Mouse (Mus musculus) midbrain, embryonic 13.5 days (tissue): Measurements from ENCODE around the gene Rhebl1. TPM values are rescaled to one million over a fixed set of nuclear protein-coding genes. Genes with fewer than 3 reads are reported as not detected.

Experiments used
- ATAC-seq: fragments of 200-750 bp; cut with Nextera tagmentation; 2 replicates; pipeline ENCODE4 v1.8.0; 2017; ENCODE audit warnings: mild to moderate bottlenecking, moderate TSS enrichment, moderate library complexity
- H3K27ac ChIP-seq: fragments of 300-500 bp; sonication (generic); 2 replicates; pipeline ENCODE4 v1.5.1; 2015; ENCODE audit warnings: inconsistent platforms, mild to moderate bottlenecking, moderate library complexity
- H3K27me3 ChIP-seq: fragments of 300-500 bp; sonication (generic); 2 replicates; pipeline ENCODE4 v1.6.1; 2015; ENCODE audit warnings: mild to moderate bottlenecking, inconsistent platforms
- H3K36me3 ChIP-seq: fragments of 300-500 bp; sonication (generic); 2 replicates; pipeline ENCODE4 v1.6.1; 2015; ENCODE audit warnings: mild to moderate bottlenecking, inconsistent platforms
- H3K4me1 ChIP-seq: fragments of 300-500 bp; sonication (generic); replicated peaks from 2 replicates; pipeline ENCODE4 v1.6.1; 2015; ENCODE audit warnings: inconsistent platforms
- H3K4me2 ChIP-seq: fragments of 300-500 bp; sonication (generic); replicated peaks from 2 replicates; pipeline ENCODE4 v1.6.1; 2015; ENCODE audit warnings: moderate library complexity, mild to moderate bottlenecking, inconsistent platforms
- H3K4me3 ChIP-seq: fragments of 300-500 bp; sonication (generic); replicated peaks from 2 replicates; pipeline ENCODE4 v1.5.1; 2015; ENCODE audit warnings: mild to moderate bottlenecking, inconsistent platforms
- H3K9ac ChIP-seq: fragments of 300-500 bp; sonication (generic); replicated peaks from 2 replicates; pipeline ENCODE4 v1.6.1; 2015; ENCODE audit warnings: mild to moderate bottlenecking, inconsistent platforms
- H3K9me3 ChIP-seq: fragments of 300-500 bp; sonication (generic); 2 replicates; pipeline ENCODE4 v1.6.1; 2016; ENCODE audit warnings: mild to moderate bottlenecking, inconsistent platforms
- WGBS: fragments of 180-500 bp; shearing (Covaris S2); methylation state at CpG from one replicate; pipeline ENCODE4 v1.1.7; 2015; 5-methylcytosine and 5-hydroxymethylcytosine counted together
- polyA plus RNA-seq: library from polyadenylated mRNA; unstranded; fragments of >200 nt; fragmentation: Nextera tagmentation; extraction: Ambion mirVana; gene quantifications from 2 replicates; pipeline ENCODE4 v1.2.1, GENCODE M21; 2015

The Rhebl1 gene
- polyA plus RNA-seq, 1 experiment from 2014 or later, result 33.9 TPM

GRCm38 (mm10) chr15:98884106-98884505, 10.2 kb downstream of the Rhebl1 start:
- Histone ChIP-seq H3K4me1 (peaks cover 23% of the 10 kb centered on the region), H3K27me3 (no peaks in the 10 kb centered on the region), H3K4me2 (no peak overlapping the region), H3K9me3 (no peaks in the 10 kb centered on the region), H3K4me3 (no peak overlapping the region), H3K36me3 (no peaks in the 10 kb centered on the region; the same call in 1 of the 2 replicates), H3K27ac (no peak overlapping the region), H3K9ac (no peak overlapping the region)
- ATAC-seq, result no peak
- WGBS, result 82% methylated on average over 1 of the region's 1 CpGs

- peaks cover 27% of the 10 kb centered on the region for H3K4me1 ChIP-seq
- no peaks in the 10 kb centered on the region for H3K27me3 ChIP-seq
- no peaks in the 10 kb centered on the region for H3K9me3 ChIP-seq
- ATAC-seq, result no peak
- H3K27ac ChIP-seq, result no peak overlapping the region
- peaks cover 4% of the 10 kb centered on the region; the same call in 1 of the 2 replicates for H3K36me3 ChIP-seq
- no peak overlapping the region for H3K9ac ChIP-seq
- H3K4me2 ChIP-seq, result no peak overlapping the region
- H3K4me3 ChIP-seq, result no peak overlapping the region
Observed at GRCm38 (mm10) chr15:98883661-98884060, 10.7 kb downstream of the Rhebl1 start.

GRCm38 (mm10) chr15:98881656-98882008, 12.7 kb downstream of the Rhebl1 start:
- Histone ChIP-seq H3K4me3 (peak overlapping the region; percentile 71), H3K27ac (peak overlapping the region; percentile 86), H3K4me2 (peak overlapping the region; percentile 83), H3K9ac (no peak overlapping the region; the same call in 1 of the 2 replicates), H3K4me1 (peaks cover 27% of the 10 kb centered on the region), H3K36me3 (peaks cover 4% of the 10 kb centered on the region; the same call in 1 of the 2 replicates), H3K9me3 (no peaks in the 10 kb centered on the region), H3K27me3 (no peaks in the 10 kb centered on the region)
- 4% methylated on average over 5 of the region's 5 CpGs for WGBS
- ATAC-seq, result peak; percentile 59

GRCm38 (mm10) chr15:98880978-98881655, 13.2 kb downstream of the Rhebl1 start:
- Histone ChIP-seq H3K27ac (peak overlapping the region; percentile 86), H3K36me3 (peaks cover 4% of the 10 kb centered on the region; the same call in 1 of the 2 replicates), H3K9me3 (no peaks in the 10 kb centered on the region), H3K27me3 (no peaks in the 10 kb centered on the region), H3K4me2 (peak overlapping the region; percentile 83), H3K4me3 (peak overlapping the region; percentile 71), H3K9ac (peak overlapping the region; percentile 74), H3K4me1 (peaks cover 27% of the 10 kb centered on the region)
- peak; percentile 96 for ATAC-seq
- WGBS, result under 1% methylated on average over 44 of the region's 48 CpGs

- H3K4me3 ChIP-seq, result no peak overlapping the region
- WGBS, result 6% methylated on average over 3 of the region's 3 CpGs
- ATAC-seq, result no peak
Observed at GRCm38 (mm10) chr15:98877331-98877730, 17.0 kb downstream of the Rhebl1 start.

GRCm38 (mm10) chr15:98871916-98872888, 22.1 kb downstream of the Rhebl1 start:
- Histone ChIP-seq H3K27me3 (no peaks in the 10 kb centered on the region), H3K4me3 (peak overlapping the region; percentile 100), H3K27ac (peak overlapping the region; percentile 99), H3K9ac (peak overlapping the region; percentile 99), H3K36me3 (no peaks in the 10 kb centered on the region), H3K4me1 (peaks cover 43% of the 10 kb centered on the region), H3K4me2 (peak overlapping the region; percentile 100), H3K9me3 (no peaks in the 10 kb centered on the region)
- peak; percentile 83 for ATAC-seq
- 2% methylated on average over 49 of the region's 51 CpGs for WGBS

More at GRCm38 (mm10) chr15:98877331-98877730, 17.0 kb downstream of the Rhebl1 start:
- no peak overlapping the region for H3K4me2 ChIP-seq
- no peaks in the 10 kb centered on the region for H3K27me3 ChIP-seq
- H3K36me3 ChIP-seq, result peaks cover 4% of the 10 kb centered on the region; the same call in 1 of the 2 replicates
- H3K4me1 ChIP-seq, result peaks cover 37% of the 10 kb centered on the region
- H3K9ac ChIP-seq, result no peak overlapping the region
- no peaks in the 10 kb centered on the region for H3K9me3 ChIP-seq
- H3K27ac ChIP-seq, result no peak overlapping the region

- Histone ChIP-seq H3K36me3 (peaks cover 3% of the 10 kb centered on the region), H3K27ac (peak within 1 kb of the TSS; percentile 99), H3K27me3 (no peaks in the 10 kb centered on the region), H3K9me3 (no peaks in the 10 kb centered on the region), H3K9ac (peak within 1 kb of the TSS; percentile 99), H3K4me2 (peak within 1 kb of the TSS; percentile 100), H3K4me1 (peaks cover 50% of the 10 kb centered on the region), H3K4me3 (peak within 1 kb of the TSS; percentile 100)
- WGBS, result under 1% methylated on average over 74 of the region's 94 CpGs
- ATAC-seq, result peak; percentile 66
Observed at GRCm38 (mm10) chr15:98871070-98871915, 23.0 kb downstream of the Rhebl1 start, which contains the start of gene Kmt2d. Gene Kmt2d (minus strand): TSS chr15:98871204.

GRCm38 (mm10) chr15:98870179-98871069, 23.9 kb downstream of the Rhebl1 start:
- Histone ChIP-seq H3K27me3 (no peaks in the 10 kb centered on the region), H3K36me3 (peaks cover 12% of the 10 kb centered on the region), H3K27ac (peak overlapping the region; percentile 99), H3K9ac (peak overlapping the region; percentile 99), H3K4me1 (peaks cover 50% of the 10 kb centered on the region), H3K9me3 (no peaks in the 10 kb centered on the region), H3K4me3 (peak overlapping the region; percentile 100), H3K4me2 (peak overlapping the region; percentile 100)
- ATAC-seq, result no peak
- WGBS, result under 1% methylated on average over 16 of the region's 16 CpGs

GRCm38 (mm10) chr15:98869342-98870178, 24.8 kb downstream of the Rhebl1 start:
- WGBS, result 9% methylated on average over 8 of the region's 8 CpGs
- Histone ChIP-seq H3K4me2 (peak overlapping the region; percentile 100), H3K9me3 (no peaks in the 10 kb centered on the region), H3K4me1 (peaks cover 50% of the 10 kb centered on the region), H3K4me3 (peak overlapping the region; percentile 100), H3K36me3 (peaks cover 21% of the 10 kb centered on the region), H3K27ac (peak overlapping the region; percentile 11; the same call in 1 of the 2 replicates), H3K27me3 (no peaks in the 10 kb centered on the region), H3K9ac (peak overlapping the region; percentile 99)
- no peak for ATAC-seq
